Mouse (Mus musculus) limb, embryonic 14.5 days (tissue): Measurements from ENCODE around the gene Ugt1a8. TPM values are rescaled to one million over a fixed set of nuclear protein-coding genes. Genes with fewer than 3 reads are reported as not detected.
A peak's percentile ranks its signal among the peaks of the same experiment; 100 is the strongest.

Experiments
- ATAC-seq: fragments of 200-750 bp; cut with Nextera tagmentation; 2 replicates; pipeline ENCODE4 v1.8.0; 2017; ENCODE audit warnings: low read depth, moderate number of reproducible peaks, moderate TSS enrichment; ENCODE audit not compliant: low FRiP score
- DNase-seq: peaks from one replicate; pipeline ENCODE4 v3.0.0-alpha.2; 2015; ENCODE audit warnings: low spot score
- H3K27ac ChIP-seq: fragments of 300-500 bp; sonication (generic); replicated peaks from 2 replicates; pipeline ENCODE4 v1.5.1; 2014; ENCODE audit warnings: low read depth, mild to moderate bottlenecking, low read length, moderate library complexity, mixed read lengths
- H3K27me3 ChIP-seq: fragments of 300-500 bp; sonication (generic); 2 replicates; pipeline ENCODE4 v1.6.1; 2014; ENCODE audit warnings: low read length, mixed read lengths; ENCODE audit not compliant: control insufficient read depth, insufficient read depth
- H3K36me3 ChIP-seq: fragments of 300-500 bp; sonication (generic); 2 replicates; pipeline ENCODE4 v1.6.1; 2014; ENCODE audit warnings: mild to moderate bottlenecking, low read length, moderate library complexity, mixed read lengths; ENCODE audit not compliant: control insufficient read depth, insufficient read depth
- H3K4me1 ChIP-seq: fragments of 300-500 bp; sonication (generic); 2 replicates; pipeline ENCODE4 v1.6.1; 2014; ENCODE audit warnings: antibody characterized with exemption, low read length, mixed read lengths; ENCODE audit not compliant: control insufficient read depth, insufficient read depth
- H3K4me2 ChIP-seq: fragments of 300-500 bp; sonication (generic); replicated peaks from 2 replicates; pipeline ENCODE4 v1.6.1; 2014; ENCODE audit warnings: low read depth, mild to moderate bottlenecking, low read length, moderate library complexity; ENCODE audit not compliant: severe bottlenecking
- H3K4me3 ChIP-seq: fragments of 300-500 bp; sonication (generic); replicated peaks from 2 replicates; pipeline ENCODE4 v1.5.1; 2014; ENCODE audit warnings: low read length
- H3K9ac ChIP-seq: fragments of 300-500 bp; sonication (generic); 2 replicates; pipeline ENCODE4 v1.6.1; 2014; ENCODE audit warnings: mild to moderate bottlenecking, low read depth, low read length, moderate library complexity; ENCODE audit not compliant: severe bottlenecking
- H3K9me3 ChIP-seq: fragments of 300-500 bp; sonication (generic); 2 replicates; pipeline ENCODE4 v1.6.1; 2016; ENCODE audit warnings: low read length; ENCODE audit not compliant: control insufficient read depth
- POLR2A ChIP-seq: fragments of 200-500 bp; IDR thresholded peaks from 2 replicates; pipeline ENCODE4 v1.8.0; 2012; ENCODE audit warnings: inconsistent platforms, mild to moderate bottlenecking, moderate library complexity, borderline replicate concordance; ENCODE audit not compliant: insufficient read depth, insufficient read length; ENCODE audit errors: extremely low read depth
- WGBS: fragments of 180-500 bp; shearing (Covaris S2); extraction: QIAGEN DNeasy Blood & Tissue Kit; methylation state at CpG from one replicate; pipeline ENCODE4 v1.1.7; 2014; 5-methylcytosine and 5-hydroxymethylcytosine counted together
- polyA plus RNA-seq, 2 experiments: library from polyadenylated mRNA; depleted of rRNA in 1 of 2; stranded (reverse) in 1 of 2; unstranded in 1 of 2; fragments of >200 nt; fragmentation: Nextera tagmentation in 1 of 2; extraction: Ambion mirVana in 1 of 2; gene quantifications; 2 replicates each; pipeline versions ENCODE4 v1.2.1 to v1.2.3; 2012 to 2014

Gene Ugt1a8
- polyA plus RNA-seq, 2 experiments: not detected

GRCm38 (mm10) chr1:88214462-88214952, 126.9 kb downstream of the Ugt1a8 start:
- ATAC-seq (no peak), DNase-seq (peak; percentile 31)
- no peak overlapping the region for H3K27ac ChIP-seq
- H3K4me1 ChIP-seq: no peaks in the 10 kb centered on the region
- TF ChIP-seq POLR2A: no peak
- 75% methylated on average over 2 of the region's 2 CpGs for WGBS
- H3K27me3 ChIP-seq: no peaks in the 10 kb centered on the region
- peaks cover 61% of the 10 kb centered on the region for H3K9me3 ChIP-seq
- no peak overlapping the region for H3K9ac ChIP-seq
- no peak overlapping the region for H3K4me2 ChIP-seq
- no peaks in the 10 kb centered on the region for H3K36me3 ChIP-seq
- H3K4me3 ChIP-seq: no peak overlapping the region

DNA sequence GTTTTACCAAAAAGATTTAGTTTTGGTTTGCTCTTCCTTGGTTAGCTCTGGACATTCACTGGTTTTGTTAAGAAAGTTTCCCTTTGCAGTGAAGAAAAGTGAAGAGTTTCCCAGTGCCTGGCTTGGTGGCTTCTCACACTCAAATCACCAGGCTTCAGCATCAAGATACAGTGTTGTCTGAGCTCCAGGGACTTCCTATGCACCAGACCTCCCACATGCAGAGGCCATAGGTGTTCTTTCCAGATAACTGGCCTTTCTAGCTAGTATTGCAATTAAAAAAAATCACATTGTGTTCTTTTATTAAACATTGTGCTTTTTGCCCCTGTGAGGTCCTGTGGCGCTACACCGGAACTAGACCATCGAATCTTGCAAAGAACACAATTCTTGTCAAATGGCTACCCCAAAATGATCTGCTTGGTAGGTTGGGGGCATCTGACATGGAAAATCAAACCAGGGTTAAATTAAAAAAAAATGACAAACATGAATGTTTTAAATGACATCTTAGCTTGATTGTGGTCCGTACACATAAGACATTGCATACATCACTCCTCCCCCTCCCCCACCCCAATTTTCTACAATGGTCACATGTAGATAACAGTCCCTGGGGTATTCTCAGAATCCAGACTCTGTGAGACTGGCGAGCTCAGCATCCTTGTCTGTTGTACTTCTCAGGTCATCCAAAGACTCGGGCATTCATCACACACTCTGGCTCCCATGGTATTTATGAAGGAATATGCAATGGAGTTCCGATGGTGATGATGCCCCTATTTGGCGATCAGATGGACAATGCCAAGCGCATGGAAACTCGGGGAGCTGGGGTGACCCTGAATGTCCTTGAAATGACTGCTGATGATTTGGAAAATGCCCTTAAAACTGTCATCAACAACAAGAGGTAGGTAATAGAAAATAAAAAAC, 128.1 kb downstream of the Ugt1a8 start:
- Histone ChIP-seq H3K4me1 (no peaks in the 10 kb centered on the region), H3K9me3 (peaks cover 61% of the 10 kb centered on the region), H3K36me3 (no peaks in the 10 kb centered on the region), H3K9ac (no peak overlapping the region), H3K27ac (no peak overlapping the region), H3K27me3 (no peaks in the 10 kb centered on the region), H3K4me3 (no peak overlapping the region), H3K4me2 (no peak overlapping the region)
- peak; percentile 7 for DNase-seq
- no peak for TF ChIP-seq POLR2A
- no peak for ATAC-seq
- WGBS: 69% methylated on average over 10 of the region's 10 CpGs

- H3K4me1 ChIP-seq: no peaks in the 10 kb centered on the region
- no peaks in the 10 kb centered on the region for H3K27me3 ChIP-seq
- H3K36me3 ChIP-seq: no peaks in the 10 kb centered on the region
- no peak overlapping the region for H3K27ac ChIP-seq
- no peak for DNase-seq
- ATAC-seq: no peak
- H3K4me3 ChIP-seq: no peak overlapping the region
- no peak overlapping the region for H3K4me2 ChIP-seq
- peaks cover 58% of the 10 kb centered on the region for H3K9me3 ChIP-seq
- WGBS: 55% methylated on average over 2 of the region's 2 CpGs
- TF ChIP-seq POLR2A: no peak
- no peak overlapping the region for H3K9ac ChIP-seq
These were observed 128.9 kb downstream of the Ugt1a8 start for GRCm38 (mm10) chr1:88216551-88216950.

DNA sequence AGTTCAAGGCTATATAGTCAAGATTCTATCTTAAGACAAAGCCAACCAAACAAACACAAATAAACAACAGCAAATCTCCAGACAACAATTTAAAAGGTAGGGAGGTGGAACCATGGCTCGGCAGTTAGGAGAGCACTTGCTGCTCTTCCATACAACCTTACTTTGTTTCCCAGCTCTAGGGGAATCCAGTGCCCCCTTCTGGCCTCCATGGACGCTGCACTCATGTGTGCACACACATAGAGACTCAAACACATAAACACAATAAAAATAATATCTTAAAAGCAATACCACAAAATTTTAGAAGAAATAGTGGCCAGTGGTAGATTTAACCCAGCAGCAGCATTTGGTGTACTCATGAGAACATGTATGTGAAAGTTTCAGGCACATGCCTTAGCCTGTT, 129.5 kb downstream of the Ugt1a8 start:
- Histone ChIP-seq H3K27ac (no peak overlapping the region), H3K4me1 (no peaks in the 10 kb centered on the region), H3K4me2 (no peak overlapping the region), H3K9ac (no peak overlapping the region), H3K27me3 (no peaks in the 10 kb centered on the region), H3K9me3 (peaks cover 54% of the 10 kb centered on the region), H3K4me3 (no peak overlapping the region), H3K36me3 (no peaks in the 10 kb centered on the region)
- no peak for DNase-seq
- TF ChIP-seq POLR2A: no peak
- no peak for ATAC-seq
- WGBS: 59% methylated on average over 2 of the region's 2 CpGs

- no peak for TF ChIP-seq POLR2A
- H3K4me1 ChIP-seq: no peaks in the 10 kb centered on the region
- DNase-seq: peak; percentile 5
- H3K27me3 ChIP-seq: no peaks in the 10 kb centered on the region
- no peak overlapping the region for H3K4me3 ChIP-seq
- H3K9ac ChIP-seq: no peak overlapping the region
- H3K27ac ChIP-seq: no peak overlapping the region
- H3K36me3 ChIP-seq: no peaks in the 10 kb centered on the region
- H3K4me2 ChIP-seq: no peak overlapping the region
- peaks cover 52% of the 10 kb centered on the region for H3K9me3 ChIP-seq
- ATAC-seq: no peak
- WGBS: 39% methylated on average over 3 of the region's 3 CpGs
These were observed 130.0 kb downstream of the Ugt1a8 start for GRCm38 (mm10) chr1:88217576-88217975.
